Mouse (Mus musculus): ENCODE measurements around the gene Ankrd39.

GRCm38 (mm10) chr1:36530485-36530884 lies 16.8 kb downstream of the Ankrd39 start:
- no peak for TF ChIP-seq CTCF (IDR thresholded peaks at IDR 0.05; ENCODE audit: extremely low read depth, insufficient read length, insufficient replicate concordance, low read depth, low read length)
- no peak for TF ChIP-seq POLR2A (IDR thresholded peaks at IDR 0.05; ENCODE audit: low read depth, low read length)

Data from small intestine, adult 2 months (tissue).